Mouse (Mus musculus) left cerebral cortex, postnatal 36 days (tissue): ENCODE measurements around the gene Dhx58. TPM values are rescaled to one million over a fixed set of nuclear protein-coding genes. Genes with fewer than 3 reads are reported as not detected.

Experiments
- DNase-seq, 2 experiments: peaks; one replicate each; pipeline ENCODE4 v3.0.0; 2021 to 2022; ENCODE audit warnings: low spot score in 2 of 2, mixed read lengths in 1 of 2
- intact Hi-C: fragments of 180-260 bp; cut with DNase I; formaldehyde crosslinking; loops from one replicate; pipeline ENCODE4 v1.15.1; 2025
- total RNA-seq, 2 experiments: library from RNA; stranded (reverse); gene quantifications; 2 replicates each; pipeline ENCODE4 v1.2.3; 2021

The Dhx58 gene
- total RNA-seq, 2 experiments from 2014 or later, result 2.0 to 2.8 TPM

- no peak for DNase-seq
- intact Hi-C loops, result loop anchor here (10.0 kb wide), 1 partner anchor 280 kb away; no protein-coding TSS in a partner anchor
These were observed 1.1 kb upstream of the Dhx58 start for GRCm38 (mm10) chr11:100705095-100705747.

- no peak for DNase-seq
- intact Hi-C loops, result loop anchor here (2.0 to 10.0 kb wide), 2 partner anchors 133 to 279 kb away; no protein-coding TSS in a partner anchor
These were observed 705 bp downstream of the Dhx58 start for GRCm38 (mm10) chr11:100703366-100703765.

- DNase-seq, result no peak
- intact Hi-C loops, result loop anchor here (2.0 to 10.0 kb wide), 2 partner anchors 132 to 278 kb away; no protein-coding TSS in a partner anchor
These were observed 1.2 kb downstream of the Dhx58 start for GRCm38 (mm10) chr11:100702906-100703305.

- DNase-seq, result peak; percentile 40 to 59
- intact Hi-C loops, result loop anchor here (2.0 to 10.0 kb wide), 2 partner anchors 131 to 277 kb away; no protein-coding TSS in a partner anchor
These were observed 1.8 kb downstream of the Dhx58 start for GRCm38 (mm10) chr11:100702081-100702851.

- DNase-seq, result no peak
- intact Hi-C loops, result loop anchor here (10.0 kb wide), 1 partner anchor 276 kb away; no protein-coding TSS in a partner anchor
These were observed 2.8 kb downstream of the Dhx58 start for GRCm38 (mm10) chr11:100701301-100701700.

- no peak for DNase-seq
- intact Hi-C loops, result loop anchor here (10.0 kb wide), 1 partner anchor 276 kb away; no protein-coding TSS in a partner anchor
These were observed 3.4 kb downstream of the Dhx58 start for GRCm38 (mm10) chr11:100700710-100701109.

GRCm38 (mm10) chr11:100697921-100698320 is 6.2 kb downstream of the Dhx58 start:
- no peak for DNase-seq
- intact Hi-C loops, result loop anchor here (10.0 kb wide), 1 partner anchor 343 kb away; the partner anchor contains the start of gene Hap1

- intact Hi-C loops, result loop anchor here (1.0 to 10.0 kb wide), 3 partner anchors 68 to 340 kb away; partner anchors contain the start of gene Hap1
- peak; percentile 52 to 76 for DNase-seq
These were observed 9.1 kb downstream of the Dhx58 start for GRCm38 (mm10) chr11:100694926-100695325.

- DNase-seq, result no peak
- intact Hi-C loops, result loop anchor here (10.0 kb wide), 1 partner anchor 338 kb away; the partner anchor contains the start of gene Hap1
These were observed 10.9 kb downstream of the Dhx58 start for GRCm38 (mm10) chr11:100693154-100693553.

- intact Hi-C loops, result loop anchor here (10.0 kb wide), 1 partner anchor 337 kb away; the partner anchor contains the start of gene Hap1
- no peak for DNase-seq
These were observed 11.9 kb downstream of the Dhx58 start, which contains the start of gene Zfp385c for GRCm38 (mm10) chr11:100692164-100692616. Gene Zfp385c, minus strand, starts transcription at chr11:100692455.

GRCm38 (mm10) chr11:100690389-100690788 is 13.7 kb downstream of the Dhx58 start:
- no peak for DNase-seq
- intact Hi-C loops, result loop anchor here (10.0 kb wide), 1 partner anchor 336 kb away; the partner anchor contains the start of gene Hap1

GRCm38 (mm10) chr11:100688443-100688842 is 15.6 kb downstream of the Dhx58 start:
- intact Hi-C loops, result no loop called here
- DNase-seq, result no peak

- intact Hi-C loops, result no loop called here
- no peak for DNase-seq
These were observed 16.8 kb downstream of the Dhx58 start for GRCm38 (mm10) chr11:100687265-100687664.

- intact Hi-C loops, result no loop called here
- no peak for DNase-seq
These were observed 18.7 kb downstream of the Dhx58 start for GRCm38 (mm10) chr11:100685371-100685770.

GRCm38 (mm10) chr11:100684084-100684483 is 20.0 kb downstream of the Dhx58 start:
- no peak for DNase-seq
- intact Hi-C loops, result no loop called here

GRCm38 (mm10) chr11:100682526-100682925 is 21.5 kb downstream of the Dhx58 start:
- no peak for DNase-seq
- intact Hi-C loops, result no loop called here

GRCm38 (mm10) chr11:100681826-100682225 is 22.2 kb downstream of the Dhx58 start:
- intact Hi-C loops, result no loop called here
- no peak for DNase-seq

GRCm38 (mm10) chr11:100677810-100678209 is 26.3 kb downstream of the Dhx58 start:
- intact Hi-C loops, result no loop called here
- peak; percentile 21 to 42 for DNase-seq

- no peak for DNase-seq
- intact Hi-C loops, result no loop called here
These were observed 30.9 kb downstream of the Dhx58 start for GRCm38 (mm10) chr11:100673169-100673568.

GRCm38 (mm10) chr11:100671956-100672355 is 32.1 kb downstream of the Dhx58 start:
- no peak for DNase-seq
- intact Hi-C loops, result no loop called here
